Mouse (Mus musculus) hindbrain, embryonic 13.5 days (tissue): ENCODE measurements at regions not wholly inside any gene's neighbourhood (a gene's known extent, or its start where the extent isn't known, plus 50 kb on each side); places are given as distances from the start of the nearest gene placed in this dataset.

Experiments
- ATAC-seq: fragments of 200-750 bp; cut with Nextera tagmentation; 2 replicates; pipeline ENCODE4 v1.8.0; 2017; ENCODE audit warnings: moderate TSS enrichment; ENCODE audit not compliant: low FRiP score
- H3K27ac ChIP-seq: fragments of 300-500 bp; sonication (generic); 2 replicates; pipeline ENCODE4 v1.5.1; 2015; ENCODE audit warnings: inconsistent platforms, mild to moderate bottlenecking, moderate library complexity
- H3K27me3 ChIP-seq: fragments of 300-500 bp; sonication (generic); 2 replicates; pipeline ENCODE4 v1.6.1; 2015; ENCODE audit warnings: mild to moderate bottlenecking, inconsistent platforms
- H3K36me3 ChIP-seq: fragments of 300-500 bp; sonication (generic); 2 replicates; pipeline ENCODE4 v1.6.1; 2015; ENCODE audit warnings: mild to moderate bottlenecking, inconsistent platforms
- H3K4me1 ChIP-seq: fragments of 300-500 bp; sonication (generic); replicated peaks from 2 replicates; pipeline ENCODE4 v1.6.1; 2015; ENCODE audit warnings: inconsistent platforms
- H3K4me2 ChIP-seq: fragments of 300-500 bp; sonication (generic); 2 replicates; pipeline ENCODE4 v1.6.1; 2015; ENCODE audit warnings: inconsistent platforms, mild to moderate bottlenecking, moderate library complexity
- H3K4me3 ChIP-seq: fragments of 300-500 bp; sonication (generic); 2 replicates; pipeline ENCODE4 v1.5.1; 2015; ENCODE audit warnings: mild to moderate bottlenecking, inconsistent platforms
- H3K9ac ChIP-seq: fragments of 300-500 bp; sonication (generic); 2 replicates; pipeline ENCODE4 v1.6.1; 2015; ENCODE audit warnings: mild to moderate bottlenecking, inconsistent platforms
- H3K9me3 ChIP-seq: fragments of 300-500 bp; sonication (generic); 2 replicates; pipeline ENCODE4 v1.6.1; 2016; ENCODE audit warnings: inconsistent platforms
- WGBS: fragments of 180-500 bp; shearing (Covaris S2); methylation state at CpG from one replicate; pipeline ENCODE4 v1.1.7; 2015; 5-methylcytosine and 5-hydroxymethylcytosine counted together

GRCm38 (mm10) chr7:136062658-136063057, 346.5 kb upstream of the Mki67 start:
- no peak for ATAC-seq
- no peak overlapping the region for H3K4me2 ChIP-seq
- 0 out of 2 replicates have a peak overlapping the region, but pooled peaks have one; percentile 13 for H3K9ac ChIP-seq
- no peak overlapping the region for H3K4me3 ChIP-seq
- 47% methylated on average over 5 of the region's 5 CpGs for WGBS
- H3K27me3 ChIP-seq = no peaks in the 10 kb centered on the region
- peak overlapping the region; percentile 40; the same call in 1 of the 2 replicates for H3K27ac ChIP-seq
- H3K36me3 ChIP-seq = no peaks in the 10 kb centered on the region
- no peaks in the 10 kb centered on the region for H3K9me3 ChIP-seq
- H3K4me1 ChIP-seq = peaks cover 45% of the 10 kb centered on the region

GRCm38 (mm10) chr7:136065038-136065678, 349.0 kb upstream of the Mki67 start:
- H3K27ac ChIP-seq = no peak overlapping the region
- no peak overlapping the region for H3K4me3 ChIP-seq
- 74% methylated on average over 12 of the region's 12 CpGs for WGBS
- no peak overlapping the region for H3K9ac ChIP-seq
- no peak overlapping the region for H3K4me2 ChIP-seq
- H3K4me1 ChIP-seq = peaks cover 26% of the 10 kb centered on the region
- H3K36me3 ChIP-seq = no peaks in the 10 kb centered on the region
- ATAC-seq = no peak
- H3K27me3 ChIP-seq = 0 out of 2 replicates have a peak, but pooled peaks cover 2% of the 10 kb centered on the region
- H3K9me3 ChIP-seq = no peaks in the 10 kb centered on the region

- 60% methylated on average over 10 of the region's 10 CpGs for WGBS
- no peak overlapping the region for H3K4me3 ChIP-seq
- H3K36me3 ChIP-seq = no peaks in the 10 kb centered on the region
- no peaks in the 10 kb centered on the region for H3K9me3 ChIP-seq
- H3K27ac ChIP-seq = no peak overlapping the region
- H3K9ac ChIP-seq = no peak overlapping the region
- H3K27me3 ChIP-seq = 0 out of 2 replicates have a peak, but pooled peaks cover 2% of the 10 kb centered on the region
- no peak overlapping the region for H3K4me2 ChIP-seq
- peaks cover 22% of the 10 kb centered on the region for H3K4me1 ChIP-seq
- no peak for ATAC-seq
Measured at GRCm38 (mm10) chr7:136065679-136066055, 349.5 kb upstream of the Mki67 start.

GRCm38 (mm10) chr7:136070881-136071280, 354.7 kb upstream of the Mki67 start:
- WGBS = 71% methylated on average over 5 of the region's 5 CpGs
- H3K4me3 ChIP-seq = no peak overlapping the region
- H3K27ac ChIP-seq = no peak overlapping the region
- H3K9me3 ChIP-seq = no peaks in the 10 kb centered on the region
- no peak overlapping the region for H3K9ac ChIP-seq
- ATAC-seq = no peak
- no peaks in the 10 kb centered on the region for H3K4me1 ChIP-seq
- no peak overlapping the region for H3K4me2 ChIP-seq
- H3K27me3 ChIP-seq = 0 out of 2 replicates have a peak, but pooled peaks cover 5% of the 10 kb centered on the region
- H3K36me3 ChIP-seq = no peaks in the 10 kb centered on the region

- H3K27ac ChIP-seq = no peak overlapping the region
- H3K4me2 ChIP-seq = no peak overlapping the region
- 75% methylated on average over 4 of the region's 4 CpGs for WGBS
- 0 out of 2 replicates have a peak, but pooled peaks cover 5% of the 10 kb centered on the region for H3K27me3 ChIP-seq
- H3K4me3 ChIP-seq = no peak overlapping the region
- no peak overlapping the region for H3K9ac ChIP-seq
- ATAC-seq = no peak
- no peaks in the 10 kb centered on the region for H3K4me1 ChIP-seq
- H3K9me3 ChIP-seq = no peaks in the 10 kb centered on the region
- H3K36me3 ChIP-seq = no peaks in the 10 kb centered on the region
Measured at GRCm38 (mm10) chr7:136071331-136071730, 355.2 kb upstream of the Mki67 start.

GRCm38 (mm10) chr7:136073265-136073799, 357.2 kb upstream of the Mki67 start:
- WGBS = 51% methylated on average over 6 of the region's 6 CpGs
- Histone ChIP-seq H3K9ac (no peak overlapping the region), H3K4me2 (no peak overlapping the region), H3K4me1 (no peaks in the 10 kb centered on the region), H3K27ac (no peak overlapping the region), H3K9me3 (no peaks in the 10 kb centered on the region), H3K4me3 (no peak overlapping the region), H3K27me3 (0 out of 2 replicates have a peak, but pooled peaks cover 5% of the 10 kb centered on the region), H3K36me3 (no peaks in the 10 kb centered on the region)
- no peak for ATAC-seq

- no peak overlapping the region for H3K4me2 ChIP-seq
- H3K27ac ChIP-seq = no peak overlapping the region
- H3K9me3 ChIP-seq = no peaks in the 10 kb centered on the region
- no peaks in the 10 kb centered on the region for H3K36me3 ChIP-seq
- no peak for ATAC-seq
- H3K9ac ChIP-seq = no peak overlapping the region
- H3K4me1 ChIP-seq = no peaks in the 10 kb centered on the region
- no peak overlapping the region for H3K4me3 ChIP-seq
- H3K27me3 ChIP-seq = 0 out of 2 replicates have a peak, but pooled peaks cover 5% of the 10 kb centered on the region
- WGBS = 74% methylated on average over 2 of the region's 2 CpGs
Measured at GRCm38 (mm10) chr7:136074043-136074442, 357.9 kb upstream of the Mki67 start.

- Histone ChIP-seq H3K9ac (no peak overlapping the region), H3K4me3 (no peak overlapping the region), H3K27me3 (0 out of 2 replicates have a peak, but pooled peaks cover 4% of the 10 kb centered on the region), H3K9me3 (no peaks in the 10 kb centered on the region), H3K4me1 (peaks cover 40% of the 10 kb centered on the region), H3K36me3 (no peaks in the 10 kb centered on the region), H3K27ac (peak overlapping the region; percentile 88), H3K4me2 (no peak overlapping the region)
- 37% methylated on average over 7 of the region's 7 CpGs for WGBS
- no peak for ATAC-seq
Measured at GRCm38 (mm10) chr7:136081534-136082252, 365.5 kb upstream of the Mki67 start.

- Histone ChIP-seq H3K27ac (peak overlapping the region; percentile 88), H3K4me2 (no peak overlapping the region), H3K4me3 (no peak overlapping the region), H3K9ac (no peak overlapping the region), H3K27me3 (0 out of 2 replicates have a peak, but pooled peaks cover 4% of the 10 kb centered on the region), H3K9me3 (no peaks in the 10 kb centered on the region), H3K4me1 (peaks cover 40% of the 10 kb centered on the region), H3K36me3 (no peaks in the 10 kb centered on the region)
- no peak for ATAC-seq
- 63% methylated on average over 4 of the region's 4 CpGs for WGBS
Measured at GRCm38 (mm10) chr7:136082253-136082867, 366.2 kb upstream of the Mki67 start.

GRCm38 (mm10) chr7:136083005-136083404, 366.8 kb upstream of the Mki67 start:
- H3K9me3 ChIP-seq = no peaks in the 10 kb centered on the region
- WGBS = 27% methylated on average over 10 of the region's 10 CpGs
- 0 out of 2 replicates have a peak, but pooled peaks cover 4% of the 10 kb centered on the region for H3K27me3 ChIP-seq
- H3K9ac ChIP-seq = no peak overlapping the region
- H3K27ac ChIP-seq = peak overlapping the region; percentile 88
- no peaks in the 10 kb centered on the region for H3K36me3 ChIP-seq
- ATAC-seq = no peak
- H3K4me1 ChIP-seq = peaks cover 40% of the 10 kb centered on the region
- H3K4me3 ChIP-seq = no peak overlapping the region
- H3K4me2 ChIP-seq = no peak overlapping the region

GRCm38 (mm10) chr7:136083571-136084342, 367.6 kb upstream of the Mki67 start:
- Histone ChIP-seq H3K4me1 (peaks cover 40% of the 10 kb centered on the region), H3K9me3 (no peaks in the 10 kb centered on the region), H3K9ac (0 out of 2 replicates have a peak overlapping the region, but pooled peaks have one; percentile 35), H3K27ac (peak overlapping the region; percentile 88), H3K4me3 (no peak overlapping the region), H3K27me3 (0 out of 2 replicates have a peak, but pooled peaks cover 4% of the 10 kb centered on the region), H3K36me3 (no peaks in the 10 kb centered on the region), H3K4me2 (no peak overlapping the region)
- peak; percentile 86 for ATAC-seq
- 13% methylated on average over 14 of the region's 14 CpGs for WGBS
